Mouse (Mus musculus): Measurements from ENCODE around the gene Prkcg.

Gene Prkcg

GRCm38 (mm10) chr7:3367569-3367968 lies 78.6 kb downstream of the Prkcg start:
- no peak for DNase-seq

GRCm38 (mm10) chr7:3368311-3368710 lies 79.3 kb downstream of the Prkcg start:
- DNase-seq = no peak

- no peak for DNase-seq
These were observed 80.2 kb downstream of the Prkcg start for GRCm38 (mm10) chr7:3369189-3369588.

GRCm38 (mm10) chr7:3370407-3370806 lies 81.4 kb downstream of the Prkcg start:
- DNase-seq = no peak

- DNase-seq = no peak
These were observed 83.4 kb downstream of the Prkcg start for GRCm38 (mm10) chr7:3372376-3372775.

- peak; percentile 17 for DNase-seq
These were observed 84.8 kb downstream of the Prkcg start for GRCm38 (mm10) chr7:3373754-3374153.

GRCm38 (mm10) chr7:3376831-3377230 lies 87.9 kb downstream of the Prkcg start:
- DNase-seq = peak; percentile 72

Data from lung, postnatal 14 days (tissue).